Mouse (Mus musculus) retina, postnatal 7 days (tissue): ENCODE measurements around the gene Fto.

Experiments
- DNase-seq: peaks from one replicate; pipeline ENCODE4 v3.0.0-alpha.2; 2012; ENCODE audit warnings: low read depth, low spot score

Fto gene

DNA sequence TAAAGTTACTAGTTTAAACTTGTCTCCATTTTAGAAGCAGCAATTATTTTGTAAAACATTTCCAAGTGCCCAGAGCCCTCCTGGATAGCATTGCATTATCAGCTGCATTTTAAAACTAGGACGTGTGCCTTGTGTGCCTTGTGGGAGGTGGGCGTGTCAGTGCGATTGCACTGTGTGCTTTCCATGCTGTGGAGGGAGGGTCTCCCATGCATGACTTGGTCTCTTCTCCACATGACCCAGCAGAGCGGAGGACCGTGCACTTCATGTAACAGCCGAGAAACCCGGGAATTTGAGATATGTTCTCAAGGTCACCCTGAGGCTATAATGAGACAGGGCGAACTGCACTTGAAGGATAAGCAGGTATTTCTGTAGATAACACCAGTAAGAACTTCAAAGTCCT, 347.6 kb downstream of the Fto start:
- DNase-seq = no peak

DNA sequence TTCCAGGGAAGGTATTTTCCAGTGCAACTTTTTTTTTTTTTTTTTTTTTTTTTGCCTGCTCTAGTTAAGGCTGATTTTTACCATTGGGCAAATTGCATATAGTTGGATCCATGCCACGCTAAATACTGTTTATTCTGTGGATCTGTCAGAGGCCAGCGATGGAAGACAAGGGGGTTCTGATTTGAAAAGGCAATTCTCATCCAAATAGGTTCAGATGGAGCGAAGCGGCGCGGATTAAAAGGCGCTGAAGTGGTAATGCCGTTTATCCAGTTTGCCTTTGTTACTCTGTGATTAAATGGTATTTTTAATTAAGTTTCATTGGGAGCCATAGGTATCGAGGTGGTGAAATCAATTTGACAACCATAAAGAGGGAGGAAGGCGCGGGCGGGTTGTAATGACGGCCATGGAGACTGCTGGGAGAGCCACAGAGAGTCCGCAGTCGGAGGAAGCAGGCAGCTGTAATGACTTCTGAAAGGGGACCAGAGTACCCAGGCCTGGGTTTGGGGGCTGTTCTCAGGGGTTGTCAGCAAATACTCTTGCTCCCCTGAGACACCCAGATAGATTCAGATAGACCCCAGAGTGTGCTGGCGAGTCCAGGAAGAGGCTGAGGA, 356.2 kb downstream of the Fto start:
- DNase-seq = no peak

DNA sequence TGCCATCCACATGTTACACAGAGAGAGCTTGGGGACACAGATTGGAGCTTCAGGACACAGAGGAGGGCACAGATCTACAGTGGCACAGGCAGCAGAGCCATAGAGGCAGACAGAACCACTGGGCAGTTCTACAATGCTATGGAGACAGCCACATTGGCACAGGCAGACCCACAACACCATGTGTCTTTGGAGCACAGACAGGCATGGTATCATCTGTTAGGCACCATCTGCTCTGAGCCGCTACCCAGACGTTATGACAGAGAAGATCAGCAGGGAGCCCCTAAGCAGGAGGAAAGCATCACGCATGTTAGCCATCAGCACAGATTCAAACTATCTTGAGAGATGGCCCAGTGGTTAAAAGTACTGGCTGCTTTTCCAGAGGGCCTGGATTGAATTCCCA, 363.6 kb downstream of the Fto start:
- no peak for DNase-seq

DNA sequence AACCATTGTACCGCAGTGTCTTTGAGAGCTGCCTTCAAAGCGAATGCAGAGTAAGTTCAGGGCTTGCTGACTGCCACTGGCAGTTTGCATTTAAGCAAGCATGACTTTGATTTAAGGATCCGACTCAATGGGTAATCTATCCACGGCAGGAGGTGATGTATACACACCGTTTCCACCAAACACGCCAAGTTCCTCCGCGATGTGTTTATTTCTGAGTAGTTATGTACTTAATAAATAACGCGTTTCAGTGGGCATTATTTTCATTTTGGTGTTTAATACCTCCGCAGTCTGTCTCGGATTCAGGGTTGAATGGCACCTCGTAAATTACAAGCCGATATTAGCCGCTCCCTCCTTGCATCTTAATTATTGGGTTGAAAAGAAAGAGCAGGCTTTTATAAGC, 366.1 kb downstream of the Fto start:
- no peak for DNase-seq

DNA sequence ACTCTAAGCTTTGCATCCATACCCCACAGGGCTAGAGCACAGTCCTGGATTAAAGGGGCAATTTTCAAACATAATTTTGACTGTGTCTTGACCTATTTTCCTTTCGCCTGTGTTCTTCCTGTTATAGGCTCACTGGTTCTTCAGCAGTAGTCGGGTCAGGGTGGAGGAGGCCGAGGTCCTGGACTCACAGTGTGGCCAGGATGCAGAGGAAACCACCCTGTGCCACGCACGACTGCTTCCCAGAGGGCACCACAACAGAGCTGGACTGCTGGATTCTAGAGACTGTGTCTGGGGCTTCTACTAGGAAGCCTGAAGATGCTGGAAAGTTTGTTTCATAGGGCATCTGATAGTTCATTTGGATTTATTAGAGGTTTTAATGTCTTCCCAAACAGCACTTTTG, 366.8 kb downstream of the Fto start:
- DNase-seq = no peak

DNA sequence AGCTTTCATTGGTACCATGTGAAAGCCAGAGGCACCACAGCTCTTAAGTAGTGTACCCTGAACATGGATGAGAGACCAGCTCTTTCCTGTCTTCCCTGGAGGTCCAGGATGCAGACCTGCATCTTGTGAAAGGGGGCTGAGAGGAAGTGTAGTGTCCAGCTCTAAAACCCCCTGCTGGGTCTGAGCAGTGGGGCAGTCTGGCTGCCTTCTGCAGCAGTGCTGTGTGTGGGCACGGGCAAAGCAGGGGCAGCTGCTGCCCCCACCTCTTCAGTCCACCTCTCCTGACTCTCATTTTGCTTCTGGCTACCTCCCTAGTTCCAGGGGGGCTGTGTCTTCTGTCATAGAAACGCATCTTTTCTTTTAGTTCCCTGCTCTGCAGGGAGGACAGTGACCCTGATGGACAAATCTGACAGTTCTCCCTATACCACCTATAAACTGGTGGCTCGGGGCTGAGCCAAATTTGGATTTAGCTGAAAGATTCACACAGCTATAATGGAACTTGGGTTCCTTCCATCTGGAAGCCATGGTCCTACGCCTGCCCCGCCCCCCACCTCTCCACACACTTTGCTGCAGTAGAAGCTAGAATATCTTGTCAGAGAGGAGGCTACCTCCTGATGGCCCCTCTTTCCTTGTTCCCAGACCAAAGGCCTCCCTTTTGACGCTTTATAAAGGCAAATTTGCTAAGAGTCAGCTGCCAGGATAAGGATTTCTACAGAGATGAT, 371.4 kb downstream of the Fto start:
- no peak for DNase-seq

DNA sequence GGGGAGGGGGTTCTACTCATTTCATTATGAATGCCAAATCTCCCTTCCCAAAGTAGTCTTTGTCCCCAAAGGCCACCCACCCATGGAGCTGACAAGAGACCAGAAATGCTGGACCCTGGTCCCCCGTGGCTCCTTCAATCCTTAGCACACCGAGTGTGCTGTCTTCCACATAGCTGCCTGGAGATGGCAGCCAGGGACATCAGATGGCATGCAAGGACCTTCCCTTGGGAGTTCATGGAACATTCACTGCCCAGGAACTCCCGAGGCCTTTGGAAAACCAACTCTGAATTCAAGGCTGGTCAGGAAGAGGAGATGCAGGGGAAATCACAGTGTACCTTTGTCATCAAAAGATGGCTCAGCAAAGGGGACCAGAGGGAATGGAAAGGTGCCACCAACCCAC, 372.1 kb downstream of the Fto start:
- DNase-seq = no peak

DNA sequence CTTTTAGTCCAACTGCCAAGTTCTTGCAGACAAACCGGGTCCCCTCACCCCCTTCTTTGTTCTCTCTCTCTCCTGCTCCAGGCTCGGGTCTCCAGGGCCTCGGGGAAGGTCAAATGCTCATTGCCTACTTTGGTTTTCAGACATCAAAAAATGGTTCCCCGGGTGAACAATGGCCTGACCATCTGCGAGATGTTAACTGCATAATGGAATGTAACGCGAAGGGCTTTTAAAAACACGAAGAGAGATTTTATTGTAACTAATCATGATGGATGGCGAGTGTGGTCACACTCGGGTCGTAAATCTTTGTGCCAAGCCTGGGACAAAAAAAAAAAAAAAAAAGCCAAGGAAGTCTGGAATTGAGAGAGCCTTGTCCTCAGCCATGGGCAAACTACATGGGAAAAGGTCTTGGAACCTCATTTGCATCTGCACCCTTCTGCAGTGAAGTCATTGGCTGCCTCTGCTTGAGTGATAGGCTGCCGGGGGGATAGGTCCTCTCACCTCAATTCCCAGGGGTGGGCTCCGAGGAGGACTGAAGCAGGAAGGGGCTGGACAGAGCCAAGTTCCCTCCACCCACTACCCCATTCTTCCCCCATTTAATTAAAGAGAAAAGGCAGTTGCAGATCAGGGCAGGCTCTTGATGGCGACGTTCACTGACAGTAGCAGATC, 378.9 kb downstream of the Fto start:
- DNase-seq = no peak

DNA sequence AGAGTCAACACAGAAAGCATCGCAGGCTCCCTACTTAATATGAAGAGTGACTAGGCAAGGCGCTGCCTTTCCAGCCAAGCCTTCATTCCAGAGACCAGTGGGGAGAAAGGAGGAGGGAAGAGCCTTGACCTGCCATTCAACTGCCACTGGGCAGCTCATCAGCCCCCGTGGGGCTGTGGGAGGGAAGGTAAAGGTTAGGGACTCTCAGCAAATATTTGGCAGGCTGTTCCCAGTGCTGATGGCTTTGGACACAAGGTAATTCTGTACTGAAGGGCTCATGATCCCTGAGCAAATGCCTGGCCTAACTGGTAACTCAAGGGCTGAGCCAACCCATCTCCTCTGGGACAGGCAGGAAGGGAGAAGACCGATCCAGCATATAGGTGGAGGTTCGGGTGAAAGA, 393.2 kb downstream of the Fto start:
- DNase-seq = no peak

DNA sequence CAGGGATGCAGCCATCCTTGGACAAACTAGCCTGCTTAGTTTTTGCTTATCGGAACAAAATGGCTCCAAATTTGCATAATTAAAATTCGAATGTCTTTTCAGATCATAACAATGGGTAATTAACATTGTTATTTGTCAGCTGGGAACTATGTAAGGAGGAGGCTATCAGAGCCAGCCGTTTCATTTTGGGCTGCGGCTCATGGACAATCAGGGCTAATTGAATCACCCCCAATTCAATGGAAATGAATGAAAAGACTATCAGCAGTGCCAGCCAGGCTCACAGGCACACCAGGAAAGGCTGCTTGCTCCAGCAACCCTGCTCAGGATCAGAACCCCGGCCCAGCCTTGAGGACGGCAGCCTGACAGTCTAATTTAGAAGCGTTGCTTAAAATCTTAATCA, 395.3 kb downstream of the Fto start:
- DNase-seq = no peak

DNA sequence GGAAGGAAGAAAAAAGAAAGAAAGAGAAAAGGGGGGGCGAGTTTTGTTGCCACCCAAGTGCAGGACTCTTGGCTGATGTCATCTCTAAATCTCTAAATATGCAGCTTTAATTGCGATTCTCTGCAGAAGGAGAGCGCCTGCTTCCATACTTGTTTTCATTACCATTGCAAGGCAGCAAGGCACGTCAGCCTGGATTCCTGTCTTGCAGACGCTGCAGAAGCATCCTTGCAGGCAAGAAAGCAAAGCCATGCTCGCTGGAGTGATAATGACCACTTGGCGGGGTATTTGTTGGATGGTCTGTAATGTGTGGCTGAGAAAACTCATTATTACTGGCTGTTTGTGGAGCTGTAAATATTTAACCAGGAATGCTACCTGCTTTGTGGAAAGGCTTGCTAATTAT, 396.4 kb downstream of the Fto start:
- DNase-seq = no peak

DNA sequence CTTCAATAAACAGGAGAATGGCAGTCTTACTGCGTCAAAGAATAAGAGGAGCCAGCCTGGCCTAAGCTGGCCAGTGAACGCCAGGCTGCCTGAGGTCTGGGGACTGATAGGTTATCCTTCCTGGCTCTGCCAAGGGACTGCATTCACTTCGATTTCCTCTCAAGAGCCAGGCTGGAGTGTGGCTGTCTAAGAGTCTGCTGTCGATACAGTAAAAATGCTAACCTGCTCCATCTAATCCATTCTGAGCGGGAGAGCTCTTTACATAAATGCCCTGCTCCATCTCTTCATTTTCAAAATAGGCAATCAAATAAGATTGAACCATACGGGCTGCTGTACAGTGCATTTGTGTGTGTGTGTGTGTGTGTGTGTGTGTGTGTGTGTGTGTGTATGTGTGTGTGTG, 397.9 kb downstream of the Fto start:
- no peak for DNase-seq

DNA sequence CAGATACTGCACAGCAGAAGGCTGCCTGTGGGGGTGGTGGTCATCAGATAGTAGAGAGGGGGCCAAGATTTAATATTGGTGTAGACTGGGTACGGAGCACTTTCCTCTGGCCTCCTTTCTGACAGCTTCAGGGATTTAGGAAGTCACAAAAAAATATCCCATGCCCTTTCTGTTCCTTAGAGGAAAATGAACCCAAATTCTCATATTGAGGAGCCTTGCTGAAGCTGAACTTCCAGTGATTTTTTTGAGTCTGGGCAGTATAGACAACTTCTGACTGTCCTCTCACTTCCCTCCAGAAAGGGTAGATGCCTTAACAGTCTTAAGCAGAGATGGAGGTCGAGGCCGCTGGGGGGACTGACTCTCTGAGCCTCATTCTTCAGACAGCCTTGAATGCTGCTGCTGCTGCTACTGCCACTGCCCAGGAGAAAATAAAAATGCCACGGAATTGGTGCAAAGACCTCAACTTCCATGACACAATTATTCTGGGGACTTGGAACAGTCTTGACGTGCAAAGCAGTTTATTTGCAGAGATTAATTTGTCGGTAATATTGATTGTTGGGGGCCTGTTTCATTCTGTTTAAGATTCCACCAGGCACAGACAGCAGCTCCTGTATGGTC, 398.8 kb downstream of the Fto start:
- DNase-seq = no peak

DNA sequence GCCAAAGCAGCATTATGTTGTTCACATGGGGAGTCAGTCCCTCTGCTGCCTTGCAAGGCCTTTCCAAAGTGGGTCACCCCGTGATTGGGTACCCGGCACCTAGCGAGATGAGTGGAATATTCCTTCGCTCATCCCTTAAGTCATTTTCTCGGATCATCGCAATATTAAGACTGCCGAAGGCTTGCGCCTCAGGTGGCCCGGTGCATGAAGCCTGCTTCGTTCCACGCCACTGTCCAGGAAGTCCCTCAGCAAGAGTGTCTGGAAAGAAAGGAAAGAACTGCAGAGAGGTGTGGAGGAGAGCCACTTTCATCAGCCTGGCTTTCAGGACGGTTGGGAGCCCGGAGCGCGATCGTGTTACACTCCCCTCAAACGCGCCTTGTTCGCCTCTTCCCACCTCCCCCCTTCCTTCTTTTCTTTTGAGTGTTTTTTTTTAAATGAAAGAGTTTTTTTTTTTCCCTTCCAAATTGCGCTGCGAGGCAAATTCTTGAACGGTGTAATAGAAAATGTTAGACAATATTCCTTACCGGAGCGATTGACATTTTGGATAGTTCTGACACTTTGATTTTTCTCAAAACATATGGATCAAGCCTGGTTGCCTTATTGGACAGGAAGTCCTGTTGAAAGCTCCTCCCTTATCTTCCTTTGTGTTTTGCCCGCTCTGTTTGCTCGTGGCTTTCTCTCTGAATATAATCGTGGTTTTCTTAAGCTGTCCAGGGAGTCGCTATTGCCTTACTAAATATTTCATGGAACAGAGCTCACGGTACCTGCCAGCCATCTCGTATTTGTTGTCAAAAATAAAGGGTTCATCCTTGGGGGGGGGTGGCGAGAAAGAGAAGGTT, 399.6 kb downstream of the Fto start:
- DNase-seq = no peak

DNA sequence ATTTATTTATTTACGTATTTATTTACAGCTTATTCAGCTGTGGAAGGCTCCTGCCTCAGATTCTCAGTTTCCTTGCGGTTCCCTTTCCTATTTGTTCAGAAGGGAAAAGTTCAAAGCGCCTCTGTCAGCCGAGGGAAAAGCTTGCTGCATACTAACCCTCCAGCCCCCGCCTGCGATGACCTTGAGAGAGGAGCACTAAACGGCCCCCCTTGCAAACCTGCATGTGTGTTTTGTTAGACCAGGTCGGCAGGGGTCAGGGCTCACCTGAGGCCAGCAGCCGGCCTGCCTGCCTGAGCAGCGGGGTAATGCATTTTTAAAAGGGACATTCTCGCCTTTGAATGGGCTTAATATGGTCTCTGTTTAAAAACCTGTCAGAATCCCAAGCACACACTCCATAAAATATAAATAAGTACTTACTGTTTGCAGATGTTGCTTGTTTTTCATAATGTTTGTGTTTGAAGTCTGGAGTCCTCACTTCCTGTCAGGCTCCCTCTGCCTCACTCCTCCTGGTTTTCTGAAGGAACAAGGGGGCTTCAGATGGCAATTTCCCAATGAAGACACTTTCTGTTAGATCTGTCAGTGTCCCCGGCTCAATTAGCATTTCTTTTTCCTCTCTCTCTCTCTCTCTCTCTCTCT, 400.5 kb downstream of the Fto start:
- DNase-seq = no peak

DNA sequence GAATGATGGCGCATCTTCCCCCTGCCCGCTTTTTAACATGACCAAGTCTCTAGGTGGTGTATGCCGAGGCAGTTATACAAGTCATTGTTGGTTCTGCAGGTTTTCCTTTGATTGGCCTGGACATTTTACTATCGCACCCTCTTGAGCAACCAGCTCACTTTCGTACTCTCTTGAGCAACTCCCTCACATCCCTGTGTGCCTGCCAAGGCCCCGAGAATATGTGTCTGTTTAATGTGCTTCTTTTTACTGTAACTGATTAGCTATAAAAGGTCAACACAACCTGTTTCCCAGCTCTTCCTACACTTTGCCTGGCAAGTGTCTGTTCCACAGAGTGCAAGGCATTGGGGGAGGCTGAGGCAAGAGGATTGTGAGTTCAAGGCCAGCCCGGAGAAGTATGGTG, 401.4 kb downstream of the Fto start:
- DNase-seq = no peak

DNA sequence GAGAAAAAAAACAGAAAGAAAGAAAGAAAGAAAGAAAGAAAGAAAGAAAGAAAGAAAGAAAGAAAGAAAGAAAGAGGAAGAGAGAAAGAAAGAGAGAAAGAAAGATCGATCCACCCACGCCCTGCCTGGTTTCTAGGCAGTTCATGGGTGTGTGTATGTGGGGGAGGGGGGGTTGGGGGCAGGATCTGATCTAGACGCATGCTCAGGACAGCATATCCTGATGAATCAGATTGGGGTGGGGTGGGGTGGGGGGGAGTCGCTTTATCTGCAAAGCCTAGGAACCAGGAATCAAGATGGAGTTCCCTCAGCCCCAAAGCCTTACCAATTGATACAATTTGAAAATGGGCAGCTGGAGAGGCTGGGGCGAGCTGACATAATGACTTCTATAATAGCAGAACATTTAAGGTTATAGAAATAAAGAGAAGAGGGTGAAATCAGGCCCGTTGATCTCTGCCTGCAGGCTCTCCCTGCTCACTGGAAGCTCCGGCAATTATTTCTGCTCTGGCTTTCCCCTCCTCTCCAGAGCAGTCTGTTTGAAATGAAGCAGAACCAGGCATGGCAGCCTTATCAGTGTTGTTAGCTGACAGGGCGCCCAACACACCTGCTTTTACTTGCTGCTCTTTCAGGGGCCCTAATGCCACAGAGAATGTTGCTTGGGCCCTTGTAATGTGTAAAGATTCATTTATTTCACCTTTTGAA, 402.2 kb downstream of the Fto start:
- no peak for DNase-seq
